Mouse (Mus musculus) bone marrow macrophage, adult 2 months (primary cell): ENCODE measurements at regions not wholly inside any gene's neighbourhood (a gene's known extent, or its start where the extent isn't known, plus 50 kb on each side); places are given as distances from the start of the nearest gene placed in this dataset.

Experiments used
- CTCF ChIP-seq: IDR thresholded peaks from 2 replicates; pipeline ENCODE4 v1.5.1; 2012; ENCODE audit warnings: low read depth, mild to moderate bottlenecking, low read length, moderate library complexity
- POLR2A ChIP-seq: IDR thresholded peaks from 2 replicates; pipeline ENCODE4 v1.6.1; 2012; ENCODE audit warnings: mild to moderate bottlenecking, low read depth, low read length, borderline replicate concordance

- no peak for TF ChIP-seq POLR2A
- TF ChIP-seq CTCF, result no peak
Measured at GRCm38 (mm10) chr10:96236777-96237373, 100.5 kb downstream of the Gm5426 start.
